Mouse (Mus musculus) fibroblast of lung, adult 2 months (primary cell): Measurements from ENCODE around the gene Kremen1.

ENCODE experiments used
- DNase-seq: peaks from one replicate; pipeline ENCODE4 v3.0.0-alpha.2; 2011; ENCODE audit warnings: low read depth

Gene Kremen1

DNA sequence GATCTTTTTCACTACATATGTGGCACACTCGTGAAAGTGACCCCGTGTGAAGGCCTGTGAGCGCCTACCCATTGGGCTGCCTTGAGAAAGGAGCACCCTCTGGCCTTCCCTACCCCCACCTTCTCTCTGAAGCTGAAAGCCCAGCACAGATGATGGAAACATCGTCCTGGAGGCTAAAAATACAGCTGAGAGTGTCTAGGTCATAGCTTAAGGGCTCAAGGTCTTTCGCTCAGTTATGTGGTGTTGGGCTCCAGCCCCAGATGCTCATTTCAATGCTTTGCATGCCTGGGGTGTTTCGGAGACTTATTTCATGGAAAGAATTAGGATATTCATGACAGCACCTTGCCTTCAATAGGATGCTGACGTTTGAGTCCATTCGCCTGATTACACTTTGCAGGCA lies 4.4 kb upstream of the Kremen1 start:
- no peak for DNase-seq

GRCm38 (mm10) chr11:5263078-5263730 lies 1.8 kb upstream of the Kremen1 start:
- DNase-seq, result no peak

- DNase-seq, result no peak
These were observed 357 bp downstream of the Kremen1 start for GRCm38 (mm10) chr11:5260942-5261459.

DNA sequence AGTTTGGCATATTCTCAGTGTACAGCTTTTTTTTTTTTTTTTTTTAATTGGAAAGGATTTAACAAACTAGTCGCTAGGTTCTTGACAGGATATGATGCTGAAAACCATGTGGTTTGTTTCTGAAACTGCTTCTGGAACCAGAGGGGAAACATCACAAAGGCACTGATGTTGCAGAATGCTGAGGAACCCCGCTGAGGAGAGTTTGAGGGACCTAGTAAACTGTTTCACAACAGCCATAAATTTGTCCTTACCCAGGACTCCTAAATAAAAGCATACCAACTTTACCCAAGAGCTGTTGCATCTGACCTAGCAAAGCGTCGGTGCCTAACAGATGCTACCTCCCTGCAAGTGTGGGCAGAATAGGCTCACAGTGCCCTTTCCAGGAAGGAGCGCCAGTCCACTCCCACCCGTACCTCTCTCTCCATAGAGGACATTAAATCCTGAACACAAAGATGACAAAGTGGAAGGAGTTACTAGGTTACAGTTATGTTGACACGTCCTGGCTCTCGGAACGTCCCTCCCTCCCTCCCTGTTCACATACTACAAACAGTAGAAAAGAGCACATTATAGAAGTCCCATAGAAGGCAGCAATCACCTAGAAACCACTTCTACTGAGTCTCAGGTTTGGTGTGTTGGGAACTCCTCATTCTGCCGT lies 1.3 kb downstream of the Kremen1 start:
- no peak for DNase-seq

DNA sequence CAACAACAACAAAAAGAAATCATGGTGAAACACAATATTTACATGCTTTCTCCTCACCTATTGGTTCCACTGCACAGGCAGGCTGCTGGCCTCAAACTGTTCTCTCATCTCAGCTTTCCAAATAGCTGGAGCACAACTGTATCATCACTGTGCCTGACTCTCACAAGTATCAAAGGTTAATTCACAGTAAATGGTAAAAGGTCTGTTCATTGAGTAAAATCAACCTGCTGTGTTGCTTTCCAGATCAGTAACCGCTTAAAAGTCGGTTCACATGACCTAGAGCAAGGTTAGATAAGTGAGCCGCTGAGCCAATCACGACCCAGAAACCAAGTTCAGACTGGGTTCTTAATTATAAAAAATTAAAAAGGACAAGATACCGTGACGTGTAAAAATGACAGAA lies 3.3 kb downstream of the Kremen1 start:
- no peak for DNase-seq

DNA sequence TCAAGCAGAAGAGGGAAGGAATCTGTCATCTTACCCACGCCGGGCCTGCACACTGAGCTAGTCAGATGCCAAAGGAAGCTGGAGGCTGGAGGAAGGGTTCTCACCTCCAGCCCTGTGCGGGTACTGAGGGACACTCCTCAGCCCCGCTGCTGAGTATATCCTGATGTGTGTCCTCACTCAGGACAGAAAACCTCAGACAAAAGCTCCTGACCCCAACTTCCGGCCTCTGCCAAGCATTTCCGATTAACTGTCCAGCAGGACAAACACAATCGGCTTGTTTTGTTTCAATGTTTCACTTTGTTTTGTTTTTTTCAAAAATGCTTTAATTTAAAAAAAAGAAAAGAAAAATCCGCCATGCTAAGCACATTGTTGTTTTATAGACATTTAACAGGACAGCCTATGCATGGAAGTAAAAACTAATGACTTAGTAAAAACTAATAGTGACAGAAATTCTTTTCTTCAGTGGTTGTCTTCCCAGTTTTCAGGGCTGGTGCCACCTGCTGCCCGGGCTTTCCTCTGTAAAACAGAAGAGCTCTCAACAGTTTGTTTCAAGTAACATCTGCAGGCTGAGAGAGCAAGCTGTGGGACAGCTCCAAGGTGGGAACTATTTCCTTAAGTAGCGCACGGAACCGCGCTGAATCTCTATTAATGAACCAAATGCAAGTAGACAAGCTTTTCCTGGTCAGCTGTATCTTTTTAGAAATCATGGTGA lies 4.1 kb downstream of the Kremen1 start:
- DNase-seq, result no peak

DNA sequence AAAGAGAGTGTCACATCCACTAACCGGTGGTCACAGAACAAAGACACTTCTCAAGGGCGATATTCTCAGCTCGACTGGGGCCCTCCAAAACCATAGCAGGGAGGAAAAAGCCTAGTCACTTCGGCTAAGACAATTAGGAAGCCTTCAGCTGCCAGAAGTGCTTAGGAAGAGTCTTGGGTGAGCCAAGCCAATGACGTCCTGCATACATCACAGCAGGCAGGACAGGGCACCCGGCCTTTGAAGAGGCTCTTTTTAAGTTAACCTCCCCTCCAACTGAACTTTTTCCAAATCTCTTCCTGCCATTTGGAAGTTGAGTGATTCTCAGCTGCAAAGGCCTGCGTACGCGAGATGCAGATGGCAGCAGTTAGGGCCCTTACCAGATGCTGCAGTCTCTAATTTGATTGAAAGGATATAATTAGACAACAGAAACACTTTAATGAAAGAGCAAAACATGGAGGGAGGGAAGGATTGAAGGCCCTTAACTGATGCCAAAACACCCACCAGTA lies 5.8 kb downstream of the Kremen1 start:
- DNase-seq, result no peak

GRCm38 (mm10) chr11:5254016-5254415 lies 7.3 kb downstream of the Kremen1 start:
- no peak for DNase-seq

DNA sequence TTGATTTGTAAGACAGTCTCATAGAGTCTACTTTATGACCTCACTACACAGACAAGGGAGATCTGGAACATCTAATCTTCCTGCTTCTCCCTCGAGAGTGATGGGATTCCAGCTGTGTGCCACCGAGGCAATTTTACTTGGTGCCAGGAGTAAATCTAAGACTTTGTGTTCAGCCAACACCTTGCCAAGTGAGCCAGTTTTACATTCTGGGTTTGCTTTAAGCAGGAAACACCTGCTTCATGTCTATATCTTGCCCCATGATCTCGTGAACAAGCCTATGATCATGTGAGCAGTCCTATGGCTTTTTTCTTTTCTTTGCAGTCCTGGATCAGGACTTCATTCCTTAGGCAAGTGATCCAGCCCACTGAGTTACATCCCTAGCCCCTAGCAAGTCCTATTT lies 7.8 kb downstream of the Kremen1 start:
- DNase-seq, result no peak

DNA sequence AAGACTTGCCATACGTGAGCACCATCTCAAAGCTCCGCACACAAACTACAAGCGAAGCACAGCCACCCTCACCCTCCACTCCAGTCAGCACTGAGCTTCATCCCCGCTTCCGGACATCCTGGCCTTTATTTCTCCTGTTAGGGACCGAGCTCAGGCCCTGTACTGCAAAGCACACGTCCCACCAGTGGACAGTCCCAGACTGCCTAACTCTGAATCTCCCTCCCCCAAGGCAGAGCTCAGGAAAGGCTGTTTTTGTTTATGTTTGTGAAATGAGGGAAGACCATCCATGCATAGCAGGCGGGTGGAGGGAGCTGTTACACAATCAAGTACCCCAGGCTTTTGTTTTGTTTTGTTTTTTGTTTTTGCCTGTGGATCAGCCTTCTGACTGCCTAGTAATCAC lies 8.6 kb downstream of the Kremen1 start:
- DNase-seq, result no peak

DNA sequence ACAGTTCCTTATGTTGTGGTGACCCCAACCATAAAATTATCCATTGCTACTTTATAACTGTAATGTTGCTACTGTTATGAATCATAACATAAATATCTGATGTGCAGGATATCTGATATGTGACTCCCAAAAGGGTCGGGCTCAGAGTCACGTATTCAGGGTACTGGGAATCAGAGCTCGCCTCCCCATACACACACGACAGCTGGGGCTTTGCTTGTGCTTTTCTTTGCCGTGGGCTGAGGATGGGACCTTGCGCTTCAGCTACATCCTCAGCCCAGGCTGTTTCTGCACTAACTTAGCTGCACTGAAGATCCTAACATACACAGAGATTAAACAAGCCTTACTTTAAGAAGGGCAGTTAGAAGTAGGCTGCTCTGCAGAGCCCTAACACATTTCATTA lies 10.2 kb downstream of the Kremen1 start:
- DNase-seq, result no peak

DNA sequence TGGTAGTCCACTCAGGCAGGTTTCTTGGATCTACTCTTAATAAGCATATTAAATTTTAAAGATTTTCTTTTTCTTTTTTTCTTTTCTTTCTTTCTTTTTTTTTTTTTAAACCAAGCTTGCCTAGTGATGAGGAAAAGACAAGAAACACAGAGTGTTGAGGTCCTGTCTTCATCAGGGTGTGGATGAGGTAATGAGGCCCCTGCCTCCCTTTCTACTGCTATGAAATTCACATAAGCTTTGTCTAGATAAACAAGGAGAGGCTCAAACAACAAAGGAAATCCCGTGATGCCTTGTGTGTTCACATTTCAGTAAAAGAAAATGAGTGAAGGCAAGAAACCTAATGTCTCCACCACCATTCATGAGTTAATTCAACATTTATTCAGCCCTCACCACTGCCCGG lies 13.2 kb downstream of the Kremen1 start:
- no peak for DNase-seq

GRCm38 (mm10) chr11:5245431-5245830 lies 15.9 kb downstream of the Kremen1 start:
- peak; percentile 76 for DNase-seq

DNA sequence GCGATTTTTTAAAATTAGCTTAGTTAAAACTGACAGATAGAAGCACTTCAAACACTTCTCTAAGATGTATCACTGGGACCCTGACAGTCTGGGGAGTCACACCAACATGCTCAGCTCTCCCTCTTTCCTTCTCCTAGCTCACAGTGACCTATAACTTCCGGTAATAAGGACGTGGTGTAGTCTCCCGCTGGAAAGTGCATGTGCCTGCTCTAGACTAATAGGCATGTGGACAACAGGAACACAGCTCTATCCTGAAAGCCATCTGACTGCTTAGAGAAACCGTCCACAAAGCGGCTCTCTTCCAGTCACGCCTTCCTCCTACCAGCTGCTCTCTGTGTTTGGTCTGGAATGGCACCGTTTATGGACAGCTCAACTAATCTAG lies 16.6 kb downstream of the Kremen1 start:
- peak; percentile 84 for DNase-seq

GRCm38 (mm10) chr11:5243812-5244748 lies 17.3 kb downstream of the Kremen1 start:
- peak; percentile 94 for DNase-seq

GRCm38 (mm10) chr11:5243208-5243607 lies 18.1 kb downstream of the Kremen1 start:
- DNase-seq, result no peak

DNA sequence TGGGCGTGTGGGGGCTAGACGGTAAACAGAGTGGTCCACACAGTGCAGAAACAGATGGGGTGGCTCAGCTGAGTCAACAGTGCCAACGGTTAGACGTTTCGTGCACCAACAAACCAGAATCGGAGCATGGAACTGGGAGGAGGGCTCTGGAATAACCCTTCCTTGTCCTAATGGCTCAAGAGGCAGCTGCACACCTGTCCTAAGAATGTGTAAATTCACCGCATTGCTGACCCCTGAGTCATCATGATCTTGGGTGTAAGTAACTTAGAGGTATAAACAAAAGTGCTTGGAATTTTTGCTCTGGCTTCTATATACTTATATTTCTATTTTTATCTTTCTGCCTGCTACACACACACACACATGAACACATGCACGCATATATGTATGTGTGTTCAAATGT lies 19.2 kb downstream of the Kremen1 start:
- no peak for DNase-seq

DNA sequence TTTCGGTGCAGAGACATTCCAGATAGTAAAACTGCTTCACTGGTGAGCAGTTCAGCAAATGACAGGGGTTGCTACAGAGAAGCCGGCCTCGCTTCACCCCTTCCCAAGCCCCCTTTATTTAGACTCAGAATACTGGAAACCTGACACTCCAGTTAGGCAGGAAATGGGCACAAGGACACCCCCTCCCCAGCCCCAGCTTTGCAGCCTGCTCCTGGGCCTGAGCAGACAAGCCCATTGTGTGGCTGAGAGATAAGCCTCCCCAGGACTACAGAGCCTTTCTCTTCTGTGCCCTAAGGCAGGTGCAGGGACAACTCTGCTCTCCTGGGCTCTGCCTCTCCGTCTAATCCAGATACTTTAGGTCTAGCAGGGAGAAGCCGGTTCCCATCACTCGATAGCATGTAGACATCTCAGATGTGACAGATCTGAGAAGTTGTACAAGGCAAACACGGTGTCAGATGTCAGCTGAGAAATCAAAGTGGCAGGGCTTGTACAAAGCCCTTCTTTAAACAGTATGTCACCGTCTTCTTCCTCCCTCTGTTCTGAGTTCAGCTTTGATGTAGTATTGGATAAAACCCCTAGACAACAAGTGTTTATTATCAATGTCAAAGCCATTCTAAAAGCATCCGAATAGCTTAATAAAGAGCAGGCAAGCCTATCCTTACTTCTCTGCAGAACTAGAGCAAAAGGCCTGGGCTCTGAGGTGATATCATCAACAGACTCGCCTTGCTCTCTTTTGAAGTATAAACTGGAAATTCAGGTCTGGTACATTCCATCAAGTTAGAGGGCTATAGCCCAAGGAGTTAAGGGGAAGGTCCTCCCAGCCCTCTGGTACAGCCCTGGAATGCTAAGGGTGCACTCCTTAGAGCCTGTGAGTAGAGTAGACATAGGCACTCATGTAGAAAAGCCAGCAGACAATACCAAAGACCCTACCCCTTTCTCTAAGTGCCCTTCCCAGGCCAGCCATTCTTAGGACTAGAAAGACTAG lies 21.4 kb downstream of the Kremen1 start:
- no peak for DNase-seq

DNA sequence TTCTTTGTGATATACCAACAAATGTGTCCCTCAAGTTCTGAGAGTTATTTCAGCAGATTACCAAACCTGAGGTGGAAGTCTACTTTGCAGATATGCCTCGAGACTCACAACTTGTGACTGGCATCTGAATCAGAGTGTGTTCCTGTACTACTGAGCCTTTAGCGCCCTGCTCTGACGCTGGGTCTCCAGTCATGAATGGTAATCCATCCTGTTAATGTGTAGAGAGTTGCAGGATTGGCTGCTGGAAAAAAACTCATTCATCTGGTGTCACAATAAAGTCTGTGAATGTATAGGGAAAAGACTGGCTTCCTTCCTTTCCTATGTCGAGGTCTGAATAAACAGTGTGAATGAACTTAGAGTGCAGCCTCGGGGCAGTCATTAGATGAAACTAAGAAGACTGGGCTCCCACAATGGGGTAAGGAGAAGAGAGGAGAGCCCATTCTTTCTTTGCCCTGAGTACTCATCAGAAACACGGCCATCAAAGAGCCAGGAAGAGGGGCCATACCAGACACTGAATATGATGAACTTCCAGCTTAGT lies 41.4 kb downstream of the Kremen1 start:
- DNase-seq, result no peak

- no peak for DNase-seq
These were observed 42.0 kb downstream of the Kremen1 start for GRCm38 (mm10) chr11:5219371-5219770.
